Mouse (Mus musculus): Measurements from ENCODE around the gene Adig.
A peak's percentile ranks its signal among the peaks of the same experiment; 100 is the strongest.

Gene Adig

DNA sequence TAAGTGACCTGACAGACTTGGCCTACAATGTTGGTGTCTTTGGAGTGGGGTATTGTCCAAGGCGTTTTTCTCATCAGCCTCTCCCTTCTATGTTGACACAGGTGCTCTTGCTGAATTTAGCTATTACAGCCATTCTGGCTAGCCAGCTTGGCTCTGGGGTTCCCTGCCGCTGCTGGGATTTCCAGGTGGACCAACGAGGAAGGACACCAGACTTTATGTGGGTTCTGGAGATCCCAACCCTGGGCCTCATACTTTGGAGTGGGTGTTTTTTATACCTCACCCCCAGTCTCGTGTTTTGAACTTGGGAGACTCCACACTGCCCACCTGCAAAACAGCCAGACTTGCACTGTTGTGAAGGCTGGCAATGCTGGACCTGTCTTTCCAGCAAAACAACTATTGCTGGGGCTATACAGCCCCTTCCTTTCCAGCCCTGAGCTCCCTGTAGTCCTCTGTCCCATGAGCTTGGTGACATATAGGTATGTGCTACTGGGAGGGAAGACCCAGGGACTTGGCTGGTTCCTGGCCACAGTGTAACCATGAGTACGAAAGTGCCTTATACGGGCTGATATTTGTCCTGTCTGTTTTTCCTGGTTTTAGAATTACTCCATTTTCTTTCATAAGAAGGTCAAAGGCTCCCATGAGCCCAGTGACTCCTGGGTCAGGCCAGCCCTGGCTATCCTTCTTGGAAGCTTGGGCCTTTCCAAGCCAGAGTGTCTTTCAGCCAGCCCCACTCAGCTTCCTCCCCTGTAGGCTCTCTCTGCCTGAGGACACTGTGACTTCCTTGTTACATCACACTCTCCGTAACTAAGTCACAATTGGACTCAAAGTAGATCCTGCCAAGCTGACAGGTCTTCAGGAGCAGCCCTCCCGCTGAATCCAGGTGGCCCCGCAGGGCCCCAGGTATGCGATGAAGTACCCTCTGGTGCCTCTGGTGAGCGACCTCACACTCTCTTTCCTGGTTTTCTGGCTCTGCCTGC is at the start of gene Adig:
TSS of gene Adig (plus strand) at position 777 of the 977 bp plus-strand sequence.
- DNase-seq = no peak

DNA sequence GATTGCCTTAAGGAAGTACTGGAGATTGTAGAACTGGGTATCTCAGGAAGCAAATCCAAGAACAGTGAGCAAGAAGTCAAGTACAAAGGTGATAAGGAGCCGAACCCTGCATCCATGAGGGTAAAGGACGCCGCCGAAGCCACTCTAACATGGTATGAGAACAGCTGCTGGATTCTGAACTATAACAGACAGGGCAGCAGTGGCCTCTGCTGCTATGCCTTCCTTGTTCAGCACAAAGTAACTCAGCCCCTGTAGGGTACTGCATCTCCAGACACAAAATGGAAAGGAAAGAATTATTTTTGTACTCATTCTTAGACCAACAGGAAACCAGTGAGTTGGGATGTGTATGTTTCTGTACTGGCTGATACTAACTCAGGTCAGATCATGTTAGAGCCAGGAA is 46.0 kb upstream of the Adig start:
- no peak for DNase-seq

DNA sequence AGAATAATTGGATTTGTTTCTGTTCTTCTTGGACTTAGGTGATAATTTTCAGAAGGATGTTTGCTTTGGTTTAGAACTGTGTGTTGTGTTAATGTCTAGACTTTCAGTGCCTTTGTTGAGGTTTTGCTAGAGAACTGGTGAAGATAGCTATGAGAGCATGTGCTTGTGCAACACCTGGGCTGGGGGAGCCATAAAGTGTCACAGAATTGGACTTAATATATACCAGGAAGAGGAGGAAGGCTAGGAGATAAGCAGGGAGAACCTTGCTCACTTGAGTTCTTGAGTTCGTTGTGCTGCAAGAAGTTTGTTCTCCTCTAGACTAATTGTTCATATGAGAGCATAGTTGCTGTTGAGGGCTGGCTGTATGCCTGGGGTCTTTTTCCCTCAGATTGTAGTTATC is 44.8 kb upstream of the Adig start:
- DNase-seq = no peak

DNA sequence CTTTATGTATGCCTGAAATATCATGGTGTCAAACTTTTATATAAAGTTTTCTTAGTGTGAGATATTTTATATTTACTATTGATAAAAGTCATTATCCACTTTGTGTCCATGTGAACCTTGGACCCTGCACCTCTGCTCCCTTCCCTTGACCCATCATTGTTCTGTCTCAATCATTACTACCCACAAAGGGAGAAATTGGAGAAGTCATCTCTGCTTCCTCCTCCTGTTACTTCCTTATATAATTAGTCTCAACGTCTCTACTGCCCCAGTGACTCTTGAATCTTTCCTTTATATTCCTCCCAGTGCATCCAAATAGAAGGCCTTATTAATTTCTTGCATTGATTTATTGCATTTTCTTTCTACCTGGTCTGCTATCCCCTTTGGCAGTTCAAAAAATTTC is 40.0 kb upstream of the Adig start:
- DNase-seq = no peak

DNA sequence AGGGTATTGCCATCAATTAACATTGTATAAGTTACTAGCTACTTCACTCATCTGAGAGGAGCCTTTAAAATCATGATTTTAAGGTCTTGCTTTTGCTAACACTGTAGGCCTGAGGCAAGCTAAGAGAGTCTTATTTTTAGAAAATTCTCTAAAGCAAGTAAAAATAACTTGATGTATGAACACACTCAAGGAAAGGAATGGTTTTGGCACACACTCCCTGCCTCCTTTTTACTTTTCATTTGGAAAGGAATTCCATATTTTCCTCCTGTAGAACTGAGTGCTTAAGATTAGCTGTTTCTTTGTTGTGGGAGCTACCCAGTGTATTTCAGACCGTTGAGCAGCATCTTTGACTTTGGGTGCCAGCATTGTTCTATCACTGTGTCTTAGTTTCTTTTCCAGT is 28.3 kb upstream of the Adig start:
- DNase-seq = no peak

DNA sequence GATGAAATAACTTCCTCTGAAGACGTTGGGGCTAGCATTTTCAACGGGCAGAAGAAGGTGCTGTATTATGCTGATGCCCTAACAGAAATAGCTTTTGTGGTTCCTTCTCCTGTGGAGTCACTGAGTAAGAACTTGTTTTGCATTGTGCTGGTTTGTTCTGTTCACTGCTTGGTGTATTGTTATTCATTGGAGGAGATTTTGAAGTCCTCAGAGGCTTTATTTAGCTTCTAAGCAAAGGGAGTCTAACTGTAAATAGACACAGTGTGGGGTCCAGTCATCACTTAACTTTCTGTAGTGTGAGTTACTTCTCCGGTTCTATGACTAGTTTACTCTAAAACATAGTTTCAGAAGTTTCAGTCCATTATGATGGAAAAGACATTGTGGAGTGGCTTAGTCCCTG is 24.8 kb upstream of the Adig start:
- no peak for DNase-seq

DNA sequence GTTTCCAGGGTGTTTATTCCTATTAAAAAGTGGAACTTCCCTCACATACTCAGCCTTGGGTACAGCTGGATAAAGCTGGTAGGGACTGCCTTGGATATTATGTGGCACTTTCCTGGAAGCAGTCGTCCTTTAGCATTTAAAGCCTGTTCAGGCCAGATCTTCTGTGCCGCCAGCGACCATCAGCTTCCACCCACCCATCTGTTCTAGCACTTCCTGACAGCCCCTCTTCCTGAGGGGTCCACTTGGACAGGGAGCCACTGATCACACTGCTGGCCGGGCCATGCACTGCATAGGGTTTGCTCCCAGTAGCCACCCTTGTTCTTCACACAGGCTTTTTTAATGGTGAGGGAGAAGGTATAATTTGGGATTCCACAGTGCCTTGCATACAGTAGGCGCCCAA is 4.0 kb upstream of the Adig start:
- no peak for DNase-seq

DNA sequence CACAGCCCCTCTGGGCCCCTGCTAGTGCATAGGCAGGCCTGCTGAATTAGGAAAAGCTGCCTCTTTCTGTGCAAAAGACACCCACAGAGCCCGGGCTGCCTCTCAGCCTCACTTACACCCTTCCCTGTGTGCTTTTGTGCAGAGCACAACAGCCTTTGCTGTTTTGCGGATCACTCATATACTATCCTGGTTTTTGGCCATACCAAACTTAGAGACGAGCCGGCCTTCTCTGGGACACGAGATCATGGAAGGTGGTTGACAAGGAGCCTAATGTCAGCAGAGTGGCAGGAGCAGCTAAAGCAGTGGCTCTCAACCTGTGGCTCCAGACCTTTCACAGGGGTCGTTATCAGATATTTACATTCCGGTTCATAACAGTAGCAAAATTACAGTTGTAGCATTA is 814 bp downstream of the Adig start:
- DNase-seq = no peak

DNA sequence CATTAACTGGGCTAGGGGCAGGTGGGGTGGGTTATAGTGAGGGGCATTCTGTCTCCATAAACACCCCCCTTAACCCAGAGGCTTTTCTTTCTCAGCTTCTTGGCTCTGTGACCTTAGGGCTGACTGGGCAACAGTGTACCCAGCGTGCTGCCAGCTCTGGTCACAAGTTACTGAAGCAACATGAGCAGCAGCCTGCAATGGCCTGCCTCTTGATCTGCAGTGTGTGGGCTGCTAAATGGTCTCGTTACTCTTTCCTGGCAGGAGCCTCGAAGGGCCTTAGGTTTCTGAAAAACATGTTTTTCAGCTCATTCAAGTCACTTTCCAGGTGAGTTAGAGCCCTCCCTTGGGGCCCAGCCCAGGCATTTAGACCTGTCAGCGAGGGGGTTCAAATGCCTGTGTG is 1.3 kb downstream of the Adig start:
- DNase-seq = no peak

DNA sequence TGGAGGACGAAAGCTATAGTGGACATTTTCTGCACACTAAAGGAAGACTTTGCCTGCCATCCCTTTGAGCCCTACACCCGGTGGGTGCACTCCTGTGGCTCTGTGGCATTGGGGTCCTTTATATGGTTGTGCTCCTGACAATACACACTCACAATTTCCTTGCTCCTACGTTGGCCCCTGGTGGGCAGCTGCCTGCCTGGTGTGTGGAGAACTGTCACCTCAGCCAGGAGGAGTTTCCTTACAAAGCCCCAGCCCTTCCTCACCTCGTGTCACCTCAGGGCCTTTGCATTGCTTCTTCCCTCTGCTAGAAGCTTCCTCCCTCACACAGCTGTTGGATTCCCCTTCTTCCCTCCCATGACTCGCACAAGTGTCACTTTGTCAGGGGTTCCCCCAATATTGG is 4.1 kb downstream of the Adig start:
- DNase-seq = no peak

DNA sequence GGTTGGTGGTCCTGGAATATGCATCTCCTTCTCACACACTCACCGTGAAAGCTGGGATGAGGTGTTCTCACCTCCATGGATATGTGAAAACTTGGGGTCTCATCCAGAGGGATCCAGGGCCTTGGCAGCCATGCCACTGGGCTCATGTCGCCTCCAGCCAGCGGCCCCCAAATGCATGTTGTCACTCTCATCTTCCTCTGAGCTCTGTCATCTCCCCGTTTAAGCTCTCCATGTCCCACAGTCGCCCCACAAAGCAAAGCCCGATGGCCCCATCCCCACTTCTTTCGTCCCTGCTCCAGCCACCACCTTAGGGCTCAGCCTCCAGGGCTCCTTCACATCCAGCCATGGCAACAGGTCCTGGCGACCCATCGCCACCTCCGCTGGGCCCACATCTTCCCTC is 4.6 kb downstream of the Adig start:
- no peak for DNase-seq

DNA sequence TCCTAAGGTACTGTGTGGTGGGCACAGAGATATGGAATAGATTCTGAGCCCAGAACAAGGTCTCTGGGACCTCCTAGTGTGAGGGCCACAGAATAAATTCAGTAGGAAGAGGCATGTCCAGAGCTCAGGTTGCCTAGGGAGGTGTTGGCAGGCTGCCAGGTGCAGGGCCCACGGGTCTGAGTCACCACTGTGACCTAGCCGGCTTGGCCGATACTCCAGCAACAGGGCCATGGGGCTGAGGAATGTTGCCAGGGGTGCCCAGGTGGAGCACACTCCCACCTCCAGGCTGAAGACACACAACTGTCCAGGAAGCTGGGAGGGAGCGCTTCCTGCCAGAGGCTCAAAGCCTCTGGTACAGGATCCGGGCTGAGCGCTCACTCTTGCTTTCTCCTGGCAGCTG is 8.3 kb downstream of the Adig start:
- no peak for DNase-seq

DNA sequence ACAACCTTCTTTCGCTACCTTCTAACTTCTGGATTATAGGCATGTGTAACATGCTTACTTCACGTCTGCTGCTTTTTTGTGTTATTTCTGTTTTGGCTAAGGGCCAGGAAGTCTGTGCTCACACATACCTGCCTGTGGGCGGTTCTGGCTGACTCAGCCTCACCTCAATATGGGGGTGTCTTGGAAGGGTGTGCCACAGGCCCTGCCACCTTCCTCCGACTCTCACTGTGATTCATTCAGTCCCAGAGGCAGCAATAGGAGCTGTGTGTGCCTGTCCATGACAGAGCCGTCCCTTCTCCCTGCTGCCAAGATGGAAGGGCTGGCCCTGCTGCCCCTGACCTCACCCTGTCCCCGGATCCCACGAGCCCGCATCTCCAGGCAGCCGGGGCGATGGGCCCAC is 10.1 kb downstream of the Adig start, which contains the start of gene Arhgap40:
TSS of gene Arhgap40 (plus strand) at position 269 of the 400 bp plus-strand sequence.
- no peak for DNase-seq

DNA sequence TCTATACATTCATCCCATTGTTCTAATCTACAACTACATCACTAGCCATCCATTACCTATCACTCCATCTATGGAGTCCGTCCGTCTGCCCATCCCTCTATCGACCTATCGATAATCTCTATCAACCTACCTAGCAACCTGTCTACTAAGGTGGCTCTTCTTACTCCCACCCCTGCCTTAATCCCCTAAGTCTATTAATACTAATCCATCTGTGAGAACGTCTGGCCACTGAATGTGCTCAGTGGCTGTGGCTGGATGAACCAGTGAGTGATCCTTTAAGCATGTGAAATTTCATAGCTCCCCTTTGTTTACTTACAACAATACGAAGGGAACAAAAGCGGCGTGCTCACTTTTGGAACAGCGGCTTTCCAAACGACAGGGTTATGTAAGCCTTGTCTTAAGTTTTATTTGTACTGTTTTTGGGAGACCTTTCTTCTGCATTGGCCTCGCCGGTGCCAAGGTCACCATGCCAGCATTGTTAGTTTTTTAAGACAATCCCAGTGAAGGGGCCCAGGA is 11.5 kb downstream of the Adig start:
- DNase-seq = no peak

DNA sequence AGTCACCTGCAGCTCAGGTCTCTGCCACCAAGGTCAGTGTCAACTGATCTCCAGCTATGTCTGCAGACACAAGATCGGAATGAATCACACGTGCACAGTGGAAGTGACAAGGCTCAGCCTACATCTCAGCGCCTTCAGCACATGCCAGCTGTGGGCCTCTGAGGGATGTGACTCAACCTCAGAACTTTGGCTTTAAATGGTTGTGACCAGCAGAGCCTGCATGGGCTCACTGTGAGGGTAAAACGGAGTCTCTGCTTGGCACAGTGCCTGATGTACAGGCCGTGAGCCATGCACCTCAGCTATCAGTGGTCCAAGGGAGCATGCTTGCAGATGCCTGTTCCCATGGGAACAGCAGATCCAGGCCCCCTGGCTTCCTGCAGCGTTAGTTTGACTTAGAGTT is 16.2 kb downstream of the Adig start:
- DNase-seq = no peak

DNA sequence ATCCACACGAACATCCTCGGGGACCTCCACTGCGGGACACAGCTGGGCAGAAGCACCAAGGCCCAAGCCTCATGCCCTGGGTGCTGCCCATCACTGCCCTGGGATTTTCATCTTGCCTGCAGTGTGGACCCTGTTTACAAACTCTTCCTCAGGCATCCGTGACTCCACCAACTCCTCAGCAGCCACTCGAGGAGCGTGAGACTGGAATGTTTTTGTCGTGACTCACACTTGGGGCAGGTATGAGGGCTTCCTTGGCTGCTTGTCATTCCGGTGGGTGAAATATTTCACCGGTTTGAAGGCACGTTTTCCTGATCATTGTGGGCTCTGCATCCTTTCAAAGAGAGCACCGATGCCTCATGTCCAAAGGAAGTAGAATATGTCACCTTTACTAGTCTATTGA is 16.7 kb downstream of the Adig start:
- no peak for DNase-seq

DNA sequence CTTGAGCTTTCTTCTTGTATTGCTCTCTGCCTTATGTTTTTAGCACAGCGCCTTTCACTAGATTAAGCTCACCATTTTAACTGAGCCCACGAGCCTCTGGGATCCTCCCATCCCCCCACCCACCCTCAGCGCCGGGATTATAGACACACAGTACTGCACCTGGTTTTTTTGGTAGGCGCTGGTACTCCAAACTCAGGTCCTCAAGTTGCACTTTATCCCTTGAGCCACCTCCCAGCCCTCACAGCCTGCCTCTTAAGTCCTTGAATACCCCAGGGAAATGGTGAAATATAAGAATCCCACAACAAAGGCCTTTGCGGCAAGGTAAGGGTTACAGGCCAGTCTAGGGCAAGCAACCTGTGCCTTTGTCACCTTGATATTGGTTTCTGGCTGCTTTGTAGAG is 17.4 kb downstream of the Adig start:
- DNase-seq = no peak

DNA sequence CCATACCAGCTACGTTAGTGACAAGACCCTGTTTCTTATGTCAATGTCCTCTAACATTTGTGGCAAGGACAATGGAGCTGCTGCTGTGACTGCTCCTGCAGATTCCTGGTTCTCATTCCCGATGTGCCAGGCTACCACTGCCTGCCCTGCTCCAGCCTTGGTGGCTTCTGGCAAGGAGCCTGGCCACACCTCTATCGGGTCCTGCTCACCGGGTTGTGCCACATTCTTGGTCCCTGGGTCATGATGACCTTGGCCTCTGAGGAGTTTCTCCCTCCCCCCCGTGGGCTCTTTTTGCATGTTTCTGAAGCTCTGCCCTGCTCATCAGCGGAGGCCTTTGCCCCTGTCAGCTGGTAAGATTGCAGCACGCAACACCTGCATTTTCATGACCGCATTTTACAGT is 20.6 kb downstream of the Adig start:
- no peak for DNase-seq

DNA sequence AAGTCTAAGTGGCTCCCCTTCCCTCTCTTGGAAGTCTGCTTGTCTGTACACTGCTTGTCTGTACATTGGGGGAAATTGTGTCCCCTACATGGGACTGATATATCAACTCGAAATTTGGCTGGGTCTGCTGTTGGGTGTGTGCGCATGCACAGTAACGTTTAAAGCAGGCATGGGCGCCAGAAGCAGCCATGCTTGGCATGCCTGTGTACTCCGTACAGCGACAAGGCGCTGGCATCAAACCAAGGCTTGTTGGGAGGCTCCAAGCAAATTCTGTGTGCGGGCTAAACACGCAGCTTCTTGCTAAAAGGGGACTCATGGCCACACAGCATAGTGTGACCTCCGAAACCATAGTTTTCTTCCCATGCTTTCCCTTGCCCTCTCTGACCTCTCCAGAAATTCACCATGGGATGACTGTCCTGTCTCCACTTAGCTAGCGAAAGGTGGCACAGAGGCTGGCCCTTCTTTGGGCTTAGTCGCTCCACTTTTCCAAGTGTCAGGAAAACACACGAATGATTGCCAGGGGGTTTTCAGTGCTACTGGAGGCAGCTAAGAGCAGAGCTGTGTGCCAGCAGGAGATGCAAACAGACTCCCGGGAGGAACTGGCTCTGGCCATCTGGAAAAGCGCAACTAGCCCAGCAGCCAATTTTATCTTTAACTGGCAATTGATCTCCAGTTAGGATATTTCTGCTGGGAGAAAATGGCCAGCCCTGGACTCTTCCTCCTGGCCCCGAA is 21.9 kb downstream of the Adig start:
- DNase-seq = no peak

DNA sequence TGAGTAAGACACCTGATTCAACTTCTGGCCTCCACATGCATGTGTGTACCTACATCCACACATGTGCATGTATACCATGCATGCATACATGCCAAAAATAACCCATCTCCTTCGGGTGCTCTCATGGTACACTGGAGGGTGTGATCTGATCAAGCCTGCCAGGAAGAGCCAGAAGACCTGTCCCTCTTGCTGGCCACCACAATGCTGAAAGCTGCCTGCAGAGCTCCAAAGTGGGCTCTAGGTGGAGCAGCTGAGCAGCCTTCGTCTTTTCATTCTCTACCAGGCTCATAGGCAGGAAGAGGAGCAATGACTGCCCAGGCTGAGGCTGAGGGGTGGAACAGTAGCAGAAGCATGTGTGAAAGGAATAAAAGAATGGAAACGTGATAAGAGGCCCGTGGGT is 31.7 kb downstream of the Adig start:
- DNase-seq = peak; percentile 48 to 57

DNA sequence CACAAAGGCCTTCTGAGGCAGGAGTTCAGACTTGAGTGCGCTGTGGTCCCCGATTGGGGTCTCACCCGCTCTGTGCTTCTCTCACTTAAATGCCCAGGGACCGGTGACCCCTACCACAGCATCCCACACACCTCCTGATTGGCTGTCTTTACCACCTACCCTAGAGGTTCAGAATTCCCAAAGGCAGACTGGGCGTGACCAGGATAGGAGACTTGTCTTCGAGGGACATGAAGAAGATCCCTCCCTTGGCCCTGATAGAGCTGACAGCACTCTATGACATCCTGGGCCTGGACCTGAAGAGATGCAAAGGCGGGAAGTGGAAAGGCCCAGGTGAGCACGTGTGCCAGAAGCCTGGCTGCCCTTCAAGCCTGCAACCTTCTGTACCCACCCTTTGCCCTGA is 32.1 kb downstream of the Adig start:
- DNase-seq = no peak

DNA sequence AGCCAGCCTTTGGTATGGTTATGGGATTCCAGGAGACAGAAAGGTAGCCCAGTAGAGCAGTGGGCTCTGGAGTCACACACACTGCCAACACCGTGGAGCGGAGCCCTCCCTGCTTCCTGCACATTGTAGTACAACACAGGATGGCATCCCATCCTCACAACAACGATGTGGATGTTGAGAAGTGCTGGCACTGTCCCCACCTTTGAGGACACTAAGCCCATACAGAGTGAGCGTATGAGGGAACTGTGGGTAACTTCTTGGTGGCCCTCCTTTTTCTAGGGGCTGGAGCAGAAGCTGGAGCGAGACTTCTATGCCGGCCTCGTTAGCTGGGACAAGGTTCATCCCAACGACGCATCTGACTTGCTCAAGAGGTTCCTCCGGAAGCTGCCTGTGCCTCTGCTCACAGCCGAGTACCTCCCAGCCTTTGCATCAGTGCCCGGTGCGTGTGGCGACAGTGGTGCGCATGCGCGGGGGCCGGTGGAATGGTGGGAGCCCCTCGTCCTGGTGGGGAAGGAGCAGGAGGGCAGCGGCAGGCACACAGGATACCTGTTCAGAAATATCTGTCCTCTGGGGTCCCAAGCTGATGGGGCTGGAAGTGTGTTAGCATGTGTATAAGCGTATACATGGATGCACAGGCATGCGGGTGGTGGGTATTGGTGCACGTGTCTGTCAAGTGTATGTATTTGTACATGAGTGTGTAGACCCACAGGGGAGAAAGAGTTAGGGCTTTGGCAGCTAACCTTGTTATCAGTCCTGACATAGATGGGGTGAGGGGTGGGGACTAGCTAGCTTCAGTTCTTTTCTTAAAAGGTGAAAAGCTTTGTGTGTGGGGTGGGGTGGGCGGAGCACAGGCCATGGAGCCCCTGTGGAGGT is 37.3 kb downstream of the Adig start:
- DNase-seq = no peak

DNA sequence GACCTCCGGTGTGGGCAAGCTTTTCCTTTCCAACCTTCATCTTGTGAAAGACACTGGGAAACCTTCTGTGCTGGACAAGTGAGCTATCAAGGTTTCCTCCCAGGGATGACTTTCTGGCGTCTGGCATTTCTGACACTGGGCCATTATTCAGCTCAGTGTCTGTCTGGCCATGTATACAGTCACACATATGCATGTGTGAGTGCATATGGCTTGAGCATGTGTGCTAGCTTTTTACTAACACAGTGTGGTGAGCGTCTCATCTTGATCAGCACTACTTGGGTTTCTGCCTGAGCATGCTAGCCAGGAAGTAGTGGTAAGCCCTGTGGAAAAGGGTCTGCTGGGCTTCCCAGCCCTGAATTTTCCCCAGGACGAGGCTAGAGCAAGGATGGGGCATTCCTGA is 38.9 kb downstream of the Adig start:
- DNase-seq = no peak
